Mouse (Mus musculus): Measurements from ENCODE around the gene Gfod1. TPM values are rescaled to one million over a fixed set of nuclear protein-coding genes. Genes with fewer than 3 reads are reported as not detected.

Gfod1 gene
- total RNA-seq, 2 experiments from 2014 or later: 89.0 to 108 TPM

- DNase-seq (ENCODE audit: low spot score in 2 of 2): no peak
- intact Hi-C loops (cut with DNase I): no loop called here
These were observed 87.8 kb downstream of the Gfod1 start for GRCm38 (mm10) chr13:43215994-43216706.

- intact Hi-C loops (cut with DNase I): no loop called here
- DNase-seq (ENCODE audit: low spot score in 2 of 2): no peak
These were observed 88.6 kb downstream of the Gfod1 start for GRCm38 (mm10) chr13:43215144-43215993.

GRCm38 (mm10) chr13:43212338-43212737, 91.6 kb downstream of the Gfod1 start:
- no peak for DNase-seq (ENCODE audit: low spot score in 2 of 2)
- intact Hi-C loops (cut with DNase I): no loop called here

DNA sequence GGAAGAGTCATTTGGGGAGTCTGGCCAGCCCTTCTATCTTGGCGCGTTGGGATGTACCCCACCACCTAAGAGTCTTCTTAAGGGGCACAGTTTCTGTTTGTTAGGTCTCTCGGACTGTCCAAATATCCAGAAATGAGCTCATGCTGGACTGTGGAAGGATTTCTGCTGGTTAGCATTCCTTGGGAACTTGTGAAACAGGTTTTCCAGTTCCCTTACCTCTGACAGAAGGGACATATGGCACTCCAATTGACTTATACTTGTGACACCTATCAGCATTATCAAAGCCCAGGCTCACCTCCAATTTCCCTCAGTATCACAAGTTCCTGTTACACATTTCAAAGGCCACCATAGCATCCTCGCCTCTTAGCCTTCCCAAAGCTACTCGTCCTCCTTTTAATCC, 93.0 kb downstream of the Gfod1 start:
- intact Hi-C loops (cut with DNase I): no loop called here
- no peak for DNase-seq (ENCODE audit: low spot score in 2 of 2)

- DNase-seq (ENCODE audit: low spot score in 2 of 2): no peak
- intact Hi-C loops (cut with DNase I): no loop called here
These were observed 94.4 kb downstream of the Gfod1 start for GRCm38 (mm10) chr13:43209560-43209959.

GRCm38 (mm10) chr13:43208914-43209439, 95.0 kb downstream of the Gfod1 start:
- no peak for DNase-seq (ENCODE audit: low spot score in 2 of 2)
- intact Hi-C loops (cut with DNase I): no loop called here

DNA sequence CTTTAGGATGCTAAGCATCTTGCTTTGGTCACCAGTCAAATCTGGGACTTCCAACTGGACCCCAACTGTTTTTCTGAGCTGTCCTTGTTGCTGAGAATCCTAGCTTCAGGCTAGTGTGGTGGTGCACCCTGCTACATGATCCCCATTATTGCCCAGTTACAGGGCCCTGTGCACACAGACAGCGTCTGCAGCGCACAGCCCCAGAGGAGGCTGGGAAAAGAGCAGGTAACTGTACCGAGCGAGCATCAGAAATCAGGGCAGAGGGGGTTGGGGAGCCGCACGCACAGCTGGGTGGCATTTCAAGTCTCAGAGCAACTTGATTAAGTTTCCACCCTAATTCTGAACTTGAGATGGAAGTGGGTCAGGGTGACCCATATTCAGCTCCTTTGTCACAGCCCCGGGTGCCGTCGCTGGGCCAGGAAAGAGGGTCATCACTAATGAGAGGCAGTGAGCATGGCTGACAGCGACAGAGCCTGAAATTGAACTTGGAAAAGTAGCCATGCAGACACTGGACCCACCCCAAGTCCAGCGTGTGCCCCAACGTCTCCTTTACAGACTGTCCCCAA, 97.8 kb downstream of the Gfod1 start:
- no peak for DNase-seq (ENCODE audit: low spot score in 2 of 2)
- intact Hi-C loops (cut with DNase I): no loop called here

- intact Hi-C loops (cut with DNase I): loop anchor here (5.0 kb wide), 1 partner anchor 99 kb away; the partner anchor contains the start of gene Gfod1
- no peak for DNase-seq (ENCODE audit: low spot score in 2 of 2)
These were observed 100.3 kb downstream of the Gfod1 start for GRCm38 (mm10) chr13:43203641-43204040.

GRCm38 (mm10) chr13:43203234-43203633, 100.7 kb downstream of the Gfod1 start:
- intact Hi-C loops (cut with DNase I): loop anchor here (5.0 kb wide), 1 partner anchor 99 kb away; the partner anchor contains the start of gene Gfod1
- DNase-seq (ENCODE audit: low spot score in 2 of 2): no peak

DNA sequence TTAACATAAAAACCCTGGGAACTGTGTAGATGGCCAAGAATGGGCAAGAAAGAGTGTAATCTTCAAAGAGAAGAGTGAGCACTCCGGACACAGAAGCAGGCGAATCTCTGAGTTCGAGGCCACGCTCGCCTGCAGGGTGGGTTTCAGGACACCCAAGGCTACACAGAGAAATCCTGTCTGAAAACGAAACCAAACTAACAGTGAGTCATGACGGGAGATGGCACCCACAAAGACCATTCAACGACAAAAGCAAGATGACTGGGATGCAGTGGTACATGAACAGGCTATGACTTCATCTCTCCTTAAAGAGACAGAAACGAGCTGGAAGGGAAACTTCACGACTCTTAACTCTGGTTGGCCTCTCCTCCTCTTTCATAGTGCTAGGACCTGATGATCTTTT, 101.6 kb downstream of the Gfod1 start:
- intact Hi-C loops (cut with DNase I): loop anchor here (5.0 kb wide), 1 partner anchor 100 kb away; the partner anchor contains the start of gene Gfod1
- DNase-seq (ENCODE audit: low spot score in 2 of 2): no peak

DNA sequence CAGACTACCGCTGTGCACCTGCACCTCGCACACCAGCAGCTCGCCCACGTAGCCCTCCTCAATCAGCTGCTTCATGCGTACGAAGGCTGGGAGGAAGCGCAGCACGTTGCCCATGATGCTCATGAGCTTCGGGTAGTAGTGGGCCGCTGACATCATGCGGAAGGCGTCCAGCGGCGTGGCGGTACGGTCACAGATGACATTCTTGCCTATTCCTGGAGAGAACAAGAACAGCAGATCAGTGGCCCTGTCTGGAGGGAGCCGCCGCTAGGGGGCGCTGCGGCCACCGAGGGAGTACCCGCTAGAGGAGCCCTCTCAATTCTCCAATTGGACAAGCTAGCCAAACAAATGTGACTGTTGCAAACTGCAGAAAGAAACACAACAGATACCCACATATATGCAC, 102.9 kb downstream of the Gfod1 start:
- DNase-seq (ENCODE audit: low spot score in 2 of 2): peak in 1 of 2 experiments; percentile 59
- intact Hi-C loops (cut with DNase I): loop anchor here (5.0 kb wide), 1 partner anchor 101 kb away; the partner anchor contains the start of gene Gfod1

DNA sequence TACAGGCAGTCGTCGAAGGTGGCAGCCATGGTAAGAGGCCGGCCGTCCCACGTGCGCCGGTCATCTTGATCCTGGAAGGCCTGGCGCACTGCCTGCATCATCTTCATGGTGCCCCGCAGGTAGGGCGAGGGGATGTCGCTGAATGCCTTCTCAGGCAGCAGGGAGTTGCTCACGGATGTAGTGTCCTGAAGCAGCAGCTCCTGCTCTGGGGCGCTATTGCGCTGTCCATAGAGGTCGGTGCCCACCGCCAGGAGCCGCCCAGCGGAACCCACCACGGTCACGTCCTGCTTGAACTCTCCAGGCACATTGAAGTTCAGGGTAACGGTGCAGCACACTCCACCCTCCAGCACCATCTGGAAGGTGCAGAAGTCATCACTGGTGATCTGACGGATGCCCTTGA, 103.5 kb downstream of the Gfod1 start:
- intact Hi-C loops (cut with DNase I): loop anchor here (5.0 kb wide), 1 partner anchor 102 kb away; the partner anchor contains the start of gene Gfod1
- DNase-seq (ENCODE audit: low spot score in 2 of 2): no peak

DNA sequence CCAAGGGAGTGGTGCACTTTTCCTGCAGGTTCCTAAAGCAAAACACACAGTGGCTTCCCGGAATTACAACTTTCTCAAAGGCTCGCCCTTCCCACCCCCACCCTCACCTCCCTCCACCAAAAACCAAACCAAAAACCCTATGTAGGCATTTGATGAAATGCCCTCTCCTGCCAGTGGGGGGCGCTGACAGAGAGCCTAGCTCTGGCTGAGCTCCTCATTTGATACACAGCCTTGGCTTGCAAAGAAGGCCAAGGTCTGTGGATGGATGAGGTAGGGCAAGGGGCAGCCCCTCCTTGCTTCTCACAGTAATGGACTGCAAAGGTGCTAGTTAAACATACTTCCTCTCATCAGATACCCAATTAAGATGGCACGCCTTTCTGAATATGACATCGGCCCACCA, 104.2 kb downstream of the Gfod1 start:
- DNase-seq (ENCODE audit: low spot score in 2 of 2): no peak
- intact Hi-C loops (cut with DNase I): loop anchor here (5.0 kb wide), 1 partner anchor 103 kb away; the partner anchor contains the start of gene Gfod1

DNA sequence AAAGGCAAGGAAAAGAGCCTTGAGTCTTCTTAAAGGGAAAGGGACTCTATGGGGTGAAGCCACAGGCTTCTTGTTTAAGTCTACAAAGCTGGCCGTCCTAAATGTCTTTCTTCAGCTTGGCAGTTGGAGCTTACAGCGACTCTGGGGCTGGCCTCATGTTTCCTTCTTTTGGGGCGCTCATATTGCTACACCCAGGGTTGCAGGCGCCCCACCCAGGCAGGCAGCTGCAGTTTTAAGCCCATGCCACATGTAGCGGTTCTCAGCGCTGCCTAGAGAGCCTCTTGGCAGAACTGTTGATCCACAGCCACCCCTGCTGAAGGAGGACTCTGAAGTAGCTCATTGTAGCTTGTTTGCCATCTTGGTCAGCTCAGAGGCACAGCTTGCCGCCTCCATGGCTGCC, 104.7 kb downstream of the Gfod1 start:
- DNase-seq (ENCODE audit: low spot score in 2 of 2): no peak
- intact Hi-C loops (cut with DNase I): no loop called here

DNA sequence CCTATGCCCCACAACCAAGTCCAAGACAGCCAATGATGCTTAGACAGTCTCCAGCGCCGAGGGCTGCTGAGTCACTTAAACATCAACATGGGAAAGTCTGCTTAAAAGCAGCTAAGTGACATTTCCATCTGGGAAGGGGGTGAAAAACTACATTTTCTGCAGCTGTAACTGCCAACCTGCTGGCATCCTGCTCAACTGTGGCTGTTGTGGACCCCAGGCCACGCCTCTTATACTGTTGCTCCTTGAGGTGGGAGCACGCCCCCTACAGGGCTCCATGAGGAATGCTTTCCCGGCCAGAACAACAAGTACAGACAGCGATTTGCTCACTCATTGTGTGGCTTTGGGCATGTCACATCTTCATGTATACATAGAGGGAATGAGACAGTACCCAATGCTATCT, 106.8 kb downstream of the Gfod1 start:
- intact Hi-C loops (cut with DNase I): no loop called here

GRCm38 (mm10) chr13:43196000-43196399, 108.0 kb downstream of the Gfod1 start:
- intact Hi-C loops (cut with DNase I): no loop called here
- no peak for DNase-seq (ENCODE audit: low spot score in 2 of 2)

More for the DNA sequence above, 106.8 kb downstream of the Gfod1 start:
- peak in 1 of 2 experiments; percentile 14 for DNase-seq (ENCODE audit: low spot score in 2 of 2)

DNA sequence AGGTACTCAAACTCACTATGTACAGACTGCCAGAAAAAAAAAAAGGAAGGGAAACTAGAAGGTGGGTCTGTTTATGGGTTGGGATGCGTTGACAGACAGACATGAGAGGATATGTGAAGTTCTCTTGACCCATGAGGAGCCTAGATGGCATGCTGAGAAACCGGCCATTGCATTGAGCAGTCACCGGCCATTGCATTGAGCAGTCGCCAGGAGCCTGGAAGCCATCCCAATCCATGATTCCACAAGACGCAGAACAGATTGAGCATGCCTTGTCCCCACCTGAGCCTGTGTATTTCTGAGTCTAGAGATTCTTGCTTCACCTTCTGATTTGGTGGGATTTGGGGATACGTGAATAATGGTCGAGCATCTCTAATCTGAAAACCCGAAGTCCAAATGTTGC, 110.0 kb downstream of the Gfod1 start:
- intact Hi-C loops (cut with DNase I): loop anchor here (5.0 kb wide), 1 partner anchor 38 kb away; no protein-coding TSS in a partner anchor
- no peak for DNase-seq (ENCODE audit: low spot score in 2 of 2)

DNA sequence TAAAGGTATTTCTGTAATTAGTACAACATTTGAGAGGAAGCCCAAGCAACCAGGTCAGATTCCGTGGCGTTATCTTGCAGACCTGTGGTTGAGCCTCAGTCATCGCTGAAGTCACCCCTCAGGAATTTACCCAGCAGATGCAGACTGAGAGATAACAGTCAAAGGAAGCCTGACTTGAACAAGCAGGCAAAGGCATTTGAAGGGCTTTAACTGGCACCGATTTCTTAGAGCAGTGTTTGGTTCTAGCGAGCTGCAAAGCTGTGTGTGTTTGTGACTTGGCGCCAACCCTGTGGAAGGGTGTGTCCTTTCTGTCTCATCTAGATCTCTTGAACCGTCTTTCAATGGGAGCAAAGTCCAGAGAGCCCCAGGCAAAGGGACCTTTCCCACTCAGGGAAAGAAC, 110.7 kb downstream of the Gfod1 start:
- no peak for DNase-seq (ENCODE audit: low spot score in 2 of 2)
- intact Hi-C loops (cut with DNase I): loop anchor here (5.0 kb wide), 1 partner anchor 39 kb away; no protein-coding TSS in a partner anchor

GRCm38 (mm10) chr13:43191741-43192192, 112.2 kb downstream of the Gfod1 start:
- intact Hi-C loops (cut with DNase I): loop anchor here (5.0 kb wide), 1 partner anchor 41 kb away; no protein-coding TSS in a partner anchor

More at GRCm38 (mm10) chr13:43191741-43192192, 112.2 kb downstream of the Gfod1 start:
- DNase-seq (ENCODE audit: low spot score in 2 of 2): peak; percentile 73 to 74

All from left cerebral cortex, postnatal 36 days (tissue).